Mouse (Mus musculus): ENCODE data around the gene Olfr522. TPM values are rescaled to one million over a fixed set of nuclear protein-coding genes. Genes with fewer than 3 reads are reported as not detected.

The Olfr522 gene
- not detected for polyA plus RNA-seq (2014; fragmentation: Illumina TruSeq; extraction: RNeasy Lipid Tissue Mini Kit (QIAGEN cat#74804); ENCODE audit: low read depth, low replicate concordance)

GRCm38 (mm10) chr7:140164664-140165063 is at the start of gene Olfr522:
Olfr522 (minus strand) TSS chr7:140164764.

DNA sequence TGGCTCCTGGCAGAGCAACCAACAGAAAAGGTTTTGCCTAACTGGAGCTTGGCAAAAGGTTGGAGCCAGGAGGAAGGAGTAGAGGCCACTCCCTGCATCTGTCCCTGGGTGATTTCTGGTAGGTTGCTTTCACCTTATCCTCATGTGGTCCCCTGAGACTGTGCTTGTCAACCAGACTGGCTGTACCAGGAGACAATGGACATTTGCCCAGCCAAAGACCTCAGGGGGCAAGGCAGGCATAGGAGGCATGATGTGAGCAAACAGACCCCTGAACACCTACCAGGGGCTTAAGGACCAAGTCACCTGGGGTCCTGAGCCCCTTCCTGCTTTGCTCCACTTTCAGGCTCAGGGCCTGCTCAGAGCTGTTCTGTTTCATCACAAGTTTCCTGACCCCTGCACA is 41.3 kb upstream of the Olfr522 start, which contains the start of gene Olfr524:
Gene Olfr524 (minus strand): TSS at position 101 of the 400 bp plus-strand sequence.

DNA sequence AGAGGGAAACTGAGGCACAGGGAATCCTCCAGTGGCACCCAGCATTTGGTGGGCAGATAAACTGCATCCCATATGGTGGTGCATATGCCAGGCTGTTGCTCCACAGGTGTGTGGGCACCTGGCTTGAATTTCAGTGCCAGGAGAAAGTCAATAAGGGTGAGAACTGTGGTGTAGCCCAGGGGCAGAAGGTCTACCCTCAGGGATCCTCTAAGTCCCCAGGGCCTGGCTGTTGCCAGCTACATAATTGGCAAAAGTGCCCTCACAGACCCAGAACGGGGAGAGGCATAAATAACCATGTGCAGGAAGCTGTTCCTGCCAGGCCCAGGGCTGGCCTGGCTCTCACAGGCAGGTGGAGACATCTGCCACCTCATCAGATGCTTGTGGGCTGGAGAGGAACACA is 8.4 kb upstream of the Olfr522 start, which contains the start of gene Olfr523:
Gene Olfr523 (plus strand): TSS at position 282 of the 400 bp plus-strand sequence.

DNA sequence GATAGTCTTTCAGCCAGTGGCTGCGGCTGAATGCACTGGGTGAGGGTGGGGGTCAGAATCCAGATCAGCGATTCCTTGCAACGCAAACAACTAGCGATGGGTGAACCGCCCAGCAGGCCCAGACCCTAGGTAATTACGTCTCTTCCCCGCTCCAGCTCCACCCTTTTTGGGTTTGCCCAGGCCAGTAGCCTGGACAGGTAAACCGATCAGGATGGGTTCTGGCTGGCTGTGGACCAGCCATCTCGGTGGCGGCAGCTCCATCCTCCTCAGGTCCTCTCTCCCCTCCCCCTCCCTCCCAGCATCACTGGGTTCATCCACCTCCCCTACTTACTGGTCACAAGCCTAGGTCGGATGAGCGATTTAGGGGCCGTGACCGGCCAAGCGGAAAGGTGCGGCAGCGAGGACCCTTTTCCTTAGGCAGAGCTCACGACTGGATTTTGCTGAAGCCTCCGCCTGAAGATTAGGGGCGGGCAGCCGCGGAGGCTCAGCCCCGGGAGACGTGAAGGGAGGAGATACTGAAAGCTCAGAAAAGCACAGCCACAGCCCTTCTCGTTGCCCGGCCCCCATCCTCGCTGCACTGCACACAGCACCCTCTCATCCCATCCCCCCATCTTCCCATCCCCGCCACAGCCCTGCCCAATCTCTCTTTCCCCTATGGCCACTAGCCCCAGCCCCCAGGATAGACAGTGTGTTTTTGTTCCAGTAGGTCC is 10.2 kb downstream of the Olfr522 start, which contains the start of gene Sprn:
Gene Sprn (minus strand): TSS at position 660 of the 710 bp plus-strand sequence.

DNA sequence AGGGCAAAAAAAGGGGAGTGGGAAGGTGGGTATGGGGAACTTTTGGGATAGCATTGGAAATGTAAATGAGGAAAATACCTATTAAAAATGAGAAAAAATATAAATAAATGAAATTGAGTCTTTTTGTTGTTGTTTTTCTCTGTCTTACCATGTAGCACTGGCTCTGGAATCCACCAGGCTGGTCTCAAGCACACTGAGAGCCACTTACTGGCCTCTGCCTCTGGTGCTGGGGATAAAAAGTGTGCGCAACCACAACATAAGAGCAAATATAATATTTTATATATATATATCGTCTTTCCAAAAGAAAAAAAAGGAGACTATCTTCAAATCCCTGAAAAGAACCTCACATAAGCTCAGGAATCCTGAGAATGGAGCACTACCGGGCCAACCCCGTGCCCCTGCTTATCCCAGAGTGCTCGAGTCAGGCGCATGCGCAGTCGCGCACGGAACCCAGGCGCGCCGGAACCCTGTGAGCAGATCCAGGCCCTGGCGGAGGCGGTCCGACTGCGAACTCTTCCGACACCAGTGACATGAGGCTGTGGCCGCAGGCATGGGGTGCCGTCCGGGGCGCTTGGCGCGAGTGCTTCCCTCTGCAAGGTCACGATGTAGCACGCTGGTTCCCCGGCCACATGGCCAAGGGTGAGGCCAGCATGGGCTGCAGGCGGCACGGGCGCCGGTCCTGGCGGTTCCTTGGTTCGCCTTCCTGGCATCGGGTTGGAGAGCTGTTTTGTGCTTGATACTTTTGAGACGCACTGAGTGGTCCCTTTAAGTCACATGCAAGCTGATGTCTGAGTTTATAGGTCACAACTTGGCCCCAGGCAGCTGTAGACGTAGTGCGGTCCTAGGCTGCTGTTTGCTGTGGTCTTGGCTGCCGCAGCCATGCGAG is 27.2 kb downstream of the Olfr522 start, which contains the start of gene Mtg1:
Gene Mtg1 (plus strand): TSS at position 430 of the 886 bp plus-strand sequence.

DNA sequence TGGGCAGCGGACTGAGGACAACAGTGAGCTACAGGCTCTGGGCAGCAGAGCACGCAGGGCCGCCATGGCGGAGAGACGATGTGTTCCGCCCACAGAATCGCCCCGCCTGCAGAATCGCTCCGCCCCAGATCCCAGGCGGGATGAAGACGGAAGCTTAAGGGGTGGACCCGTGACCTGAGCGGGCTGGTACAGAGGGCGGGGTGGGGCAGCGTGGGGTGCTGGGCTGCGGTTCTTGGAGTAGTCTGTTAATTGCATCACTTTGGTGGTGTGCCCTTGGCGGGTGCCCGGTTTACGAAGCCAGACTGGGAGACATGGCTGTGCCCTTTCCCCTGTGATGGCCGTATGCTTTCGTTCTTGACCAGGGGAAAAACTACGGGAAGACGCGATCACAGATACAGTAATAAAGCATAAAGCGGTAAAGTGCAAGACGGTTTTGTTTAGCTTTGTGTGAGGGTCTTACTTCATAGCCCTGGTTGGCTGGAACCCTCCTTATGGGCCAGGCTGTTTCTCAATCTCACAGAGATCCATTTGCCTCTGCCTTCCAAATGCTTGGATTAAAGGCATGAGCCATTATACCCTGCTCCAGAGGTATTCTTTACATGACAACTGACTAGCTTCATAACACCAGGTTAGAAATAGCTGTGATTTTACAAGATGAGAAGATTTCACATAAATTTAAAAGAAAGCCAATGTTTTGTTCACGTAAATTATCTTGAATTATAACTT is 48.1 kb downstream of the Olfr522 start, which contains the start of gene Echs1:
Gene Echs1 (minus strand): TSS at position 148 of the 726 bp plus-strand sequence.

DNA sequence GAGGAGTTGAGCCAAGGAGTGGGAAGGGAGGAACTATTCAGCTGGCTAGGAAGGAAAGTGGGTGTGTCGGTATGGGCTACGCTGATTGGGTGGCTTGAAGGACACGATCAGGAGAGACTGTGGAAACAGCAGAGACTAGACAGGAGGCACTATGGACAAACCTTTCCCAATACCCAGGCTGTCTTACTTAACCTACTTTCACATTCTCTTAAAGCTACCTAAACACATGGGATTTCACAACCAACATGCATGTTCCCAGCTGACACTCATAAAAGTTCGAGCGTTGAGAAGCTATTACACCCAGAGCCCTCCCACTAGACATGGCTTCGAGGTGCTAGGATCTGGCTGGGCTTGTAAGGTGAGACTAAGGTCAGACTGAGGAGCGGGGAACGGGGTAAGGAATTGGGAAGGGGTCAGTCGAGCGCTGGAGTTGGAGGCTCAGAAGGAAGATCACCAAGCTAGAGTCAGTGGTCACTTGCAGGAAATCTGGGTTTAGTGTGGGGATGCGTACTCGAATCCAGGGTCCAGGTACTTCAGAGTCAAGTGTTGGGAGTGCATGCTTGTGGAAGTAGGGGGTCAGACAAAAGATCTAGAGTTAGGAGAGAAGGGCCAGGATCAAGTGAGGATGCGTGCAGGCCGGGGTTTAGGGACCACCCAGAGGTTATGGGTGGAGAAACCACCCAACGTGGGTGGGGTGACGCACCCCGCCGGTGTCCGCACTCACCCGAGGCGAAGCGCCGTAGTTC is 48.8 kb downstream of the Olfr522 start, which contains the start of gene Paox:
Gene Paox (plus strand): TSS at position 217 of the 746 bp plus-strand sequence.

Other genes starting within 250 kb of the Olfr522 start
- gene Utf1, start 221.0 kb downstream of the Olfr522 start, polyA plus RNA-seq (2014; fragmentation: Illumina TruSeq; extraction: RNeasy Lipid Tissue Mini Kit (QIAGEN cat#74804); ENCODE audit: low read depth, low replicate concordance), result not detected
- gene 6430531B16Rik, start 186.0 kb downstream of the Olfr522 start, polyA plus RNA-seq (2014; fragmentation: Illumina TruSeq; extraction: RNeasy Lipid Tissue Mini Kit (QIAGEN cat#74804); ENCODE audit: low read depth, low replicate concordance), result not detected
- gene Adam8, start 172.2 kb downstream of the Olfr522 start, polyA plus RNA-seq (2014; fragmentation: Illumina TruSeq; extraction: RNeasy Lipid Tissue Mini Kit (QIAGEN cat#74804); ENCODE audit: low read depth, low replicate concordance), result not detected
- gene Zfp511, start 128.4 kb downstream of the Olfr522 start, polyA plus RNA-seq (2014; fragmentation: Illumina TruSeq; extraction: RNeasy Lipid Tissue Mini Kit (QIAGEN cat#74804); ENCODE audit: low read depth, low replicate concordance), result 5.6 TPM
- gene Tubgcp2, start 128.1 kb downstream of the Olfr522 start, polyA plus RNA-seq (2014; fragmentation: Illumina TruSeq; extraction: RNeasy Lipid Tissue Mini Kit (QIAGEN cat#74804); ENCODE audit: low read depth, low replicate concordance), result 8.4 TPM
- not detected for gene Msx3, start 115.7 kb downstream of the Olfr522 start, polyA plus RNA-seq (2014; fragmentation: Illumina TruSeq; extraction: RNeasy Lipid Tissue Mini Kit (QIAGEN cat#74804); ENCODE audit: low read depth, low replicate concordance)
- gene Caly, start 82.2 kb downstream of the Olfr522 start, polyA plus RNA-seq (2014; fragmentation: Illumina TruSeq; extraction: RNeasy Lipid Tissue Mini Kit (QIAGEN cat#74804); ENCODE audit: low read depth, low replicate concordance), result not detected
- not detected for gene Prap1, start 71.4 kb downstream of the Olfr522 start, polyA plus RNA-seq (2014; fragmentation: Illumina TruSeq; extraction: RNeasy Lipid Tissue Mini Kit (QIAGEN cat#74804); ENCODE audit: low read depth, low replicate concordance)
- 20.7 TPM for gene Fuom, start 62.3 kb downstream of the Olfr522 start, polyA plus RNA-seq (2014; fragmentation: Illumina TruSeq; extraction: RNeasy Lipid Tissue Mini Kit (QIAGEN cat#74804); ENCODE audit: low read depth, low replicate concordance)
- gene Paox, start 49.0 kb downstream of the Olfr522 start, polyA plus RNA-seq (2014; fragmentation: Illumina TruSeq; extraction: RNeasy Lipid Tissue Mini Kit (QIAGEN cat#74804); ENCODE audit: low read depth, low replicate concordance), result 26.3 TPM
- gene Echs1, start 48.3 kb downstream of the Olfr522 start, polyA plus RNA-seq (2014; fragmentation: Illumina TruSeq; extraction: RNeasy Lipid Tissue Mini Kit (QIAGEN cat#74804); ENCODE audit: low read depth, low replicate concordance), result 196 TPM
- gene Mtg1, start 27.2 kb downstream of the Olfr522 start, polyA plus RNA-seq (2014; fragmentation: Illumina TruSeq; extraction: RNeasy Lipid Tissue Mini Kit (QIAGEN cat#74804); ENCODE audit: low read depth, low replicate concordance), result 6.2 TPM
- gene Sprn, start 9.9 kb downstream of the Olfr522 start, polyA plus RNA-seq (2014; fragmentation: Illumina TruSeq; extraction: RNeasy Lipid Tissue Mini Kit (QIAGEN cat#74804); ENCODE audit: low read depth, low replicate concordance), result 0.95 TPM
- not detected for gene Olfr523, start 8.5 kb upstream of the Olfr522 start, polyA plus RNA-seq (2014; fragmentation: Illumina TruSeq; extraction: RNeasy Lipid Tissue Mini Kit (QIAGEN cat#74804); ENCODE audit: low read depth, low replicate concordance)
- not detected for gene Olfr524, start 41.2 kb upstream of the Olfr522 start, polyA plus RNA-seq (2014; fragmentation: Illumina TruSeq; extraction: RNeasy Lipid Tissue Mini Kit (QIAGEN cat#74804); ENCODE audit: low read depth, low replicate concordance)
- gene Cd163l1, start 53.5 kb upstream of the Olfr522 start, polyA plus RNA-seq (2014; fragmentation: Illumina TruSeq; extraction: RNeasy Lipid Tissue Mini Kit (QIAGEN cat#74804); ENCODE audit: low read depth, low replicate concordance), result not detected
- gene 5830411N06Rik, start 82.5 kb upstream of the Olfr522 start, polyA plus RNA-seq (2014; fragmentation: Illumina TruSeq; extraction: RNeasy Lipid Tissue Mini Kit (QIAGEN cat#74804); ENCODE audit: low read depth, low replicate concordance), result not detected
- not detected for gene Olfr525, start 156.1 kb upstream of the Olfr522 start, polyA plus RNA-seq (2014; fragmentation: Illumina TruSeq; extraction: RNeasy Lipid Tissue Mini Kit (QIAGEN cat#74804); ENCODE audit: low read depth, low replicate concordance)
- not detected for gene Olfr527, start 169.3 kb upstream of the Olfr522 start, polyA plus RNA-seq (2014; fragmentation: Illumina TruSeq; extraction: RNeasy Lipid Tissue Mini Kit (QIAGEN cat#74804); ENCODE audit: low read depth, low replicate concordance)
- not detected for gene Olfr60, start 196.9 kb upstream of the Olfr522 start, polyA plus RNA-seq (2014; fragmentation: Illumina TruSeq; extraction: RNeasy Lipid Tissue Mini Kit (QIAGEN cat#74804); ENCODE audit: low read depth, low replicate concordance)
- gene Olfr530, start 211.6 kb upstream of the Olfr522 start, polyA plus RNA-seq (2014; fragmentation: Illumina TruSeq; extraction: RNeasy Lipid Tissue Mini Kit (QIAGEN cat#74804); ENCODE audit: low read depth, low replicate concordance), result not detected
- gene Olfr531, start 238.2 kb upstream of the Olfr522 start, polyA plus RNA-seq (2014; fragmentation: Illumina TruSeq; extraction: RNeasy Lipid Tissue Mini Kit (QIAGEN cat#74804); ENCODE audit: low read depth, low replicate concordance), result not detected